Mouse (Mus musculus): ENCODE measurements around the gene Mpped1.

- TF ChIP-seq GATA1 (IDR thresholded peaks at IDR 0.05; ENCODE audit: borderline replicate concordance, low read length): no peak
- no peak for TF ChIP-seq GATA2 (IDR thresholded peaks at IDR 0.05; ENCODE audit: borderline replicate concordance, low read depth, low read length)
- TF ChIP-seq POLR2AphosphoS5 (IDR thresholded peaks at IDR 0.05; ENCODE audit: insufficient replicate concordance, low read depth, low read length): no peak
- no peak for TF ChIP-seq CTCF (IDR thresholded peaks at IDR 0.05; ENCODE audit: low read depth, low read length)
- no peak for TF ChIP-seq TAL1 (conservative IDR thresholded peaks at IDR 0.05; ENCODE audit: low read depth, low read length)
These were observed 831 bp downstream of the Mpped1 start for GRCm38 (mm10) chr15:83779855-83780740.
